Mouse (Mus musculus): Measurements from ENCODE around the gene B4galt7.
"Not testable (repeated sequence)": the region's sequence is repeated elsewhere in the genome, so short reads cannot be mapped to it uniquely, and the experiment has no call there.

The B4galt7 gene

GRCm38 (mm10) chr13:55620275-55620674 is 20.6 kb downstream of the B4galt7 start:
- DNase-seq (ENCODE audit: low read depth, low spot score): no peak
- H3K27me3 ChIP-seq (ENCODE audit: control insufficient read depth, insufficient read depth, low read length, poor library complexity, severe bottlenecking): no peaks in the 10 kb centered on the region
- peaks cover 4% of the 10 kb centered on the region; the same call in 1 of the 2 replicates for H3K36me3 ChIP-seq (ENCODE audit: control insufficient read depth, insufficient read depth, low read length, poor library complexity, severe bottlenecking)

- DNase-seq (ENCODE audit: low read depth, low spot score); H3K27me3 ChIP-seq (ENCODE audit: control insufficient read depth, insufficient read depth, low read length, poor library complexity, severe bottlenecking); H3K36me3 ChIP-seq (ENCODE audit: control insufficient read depth, insufficient read depth, low read length, poor library complexity, severe bottlenecking): not testable (repeated sequence)
These were observed 22.5 kb downstream of the B4galt7 start for GRCm38 (mm10) chr13:55622156-55622648.

GRCm38 (mm10) chr13:55622649-55623541 is 23.2 kb downstream of the B4galt7 start, which contains the start of gene Caml:
TSS of gene Caml (plus strand) at chr13:55623005.
- Histone ChIP-seq H3K36me3 (ENCODE audit: control insufficient read depth, insufficient read depth, low read length, poor library complexity, severe bottlenecking) (peaks cover 4% of the 10 kb centered on the region; the same call in 1 of the 2 replicates), H3K27me3 (ENCODE audit: control insufficient read depth, insufficient read depth, low read length, poor library complexity, severe bottlenecking) (no peaks in the 10 kb centered on the region)
- DNase-seq (ENCODE audit: low read depth, low spot score): peak; percentile 89

DNA sequence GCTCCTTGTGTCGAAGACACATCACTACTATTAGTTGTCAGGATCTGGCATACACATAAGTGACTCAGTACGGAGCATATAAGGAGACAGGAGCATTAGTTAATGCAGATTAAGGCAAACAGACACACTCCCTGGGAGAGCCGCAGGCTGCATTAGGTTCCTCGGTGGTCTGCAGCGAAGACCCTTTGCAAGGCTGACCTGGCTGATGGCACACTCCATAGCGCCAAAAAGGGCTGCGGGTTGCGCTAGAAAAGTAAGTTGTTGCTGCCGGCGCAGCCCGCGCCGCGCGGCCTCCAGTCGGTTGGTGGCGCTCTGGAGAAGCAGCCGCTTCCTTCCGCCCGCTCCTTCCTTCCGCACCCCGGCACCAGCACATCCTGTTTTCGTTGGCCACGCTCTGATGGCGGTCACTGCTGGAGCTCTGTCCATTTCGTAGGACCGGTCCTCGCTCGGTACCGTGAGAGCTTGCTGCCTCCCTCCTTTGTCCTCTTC is 35.0 kb downstream of the B4galt7 start, which contains the start of gene Ddx46:
Gene Ddx46, plus strand, starts transcription at position 389 of the 489 bp plus-strand sequence.
- peaks cover 2% of the 10 kb centered on the region; the same call in 1 of the 2 replicates for H3K36me3 ChIP-seq (ENCODE audit: control insufficient read depth, insufficient read depth, low read length, poor library complexity, severe bottlenecking)
- DNase-seq (ENCODE audit: low read depth, low spot score): peak; percentile 94
- H3K27me3 ChIP-seq (ENCODE audit: control insufficient read depth, insufficient read depth, low read length, poor library complexity, severe bottlenecking): no peaks in the 10 kb centered on the region

GRCm38 (mm10) chr13:55635146-55635571 is 35.5 kb downstream of the B4galt7 start:
- Histone ChIP-seq H3K27me3 (ENCODE audit: control insufficient read depth, insufficient read depth, low read length, poor library complexity, severe bottlenecking) (no peaks in the 10 kb centered on the region), H3K36me3 (ENCODE audit: control insufficient read depth, insufficient read depth, low read length, poor library complexity, severe bottlenecking) (peaks cover 3% of the 10 kb centered on the region; the same call in 1 of the 2 replicates)
- DNase-seq (ENCODE audit: low read depth, low spot score): no peak

- no peak for DNase-seq (ENCODE audit: low read depth, low spot score)
- peaks cover 7% of the 10 kb centered on the region for H3K36me3 ChIP-seq (ENCODE audit: control insufficient read depth, insufficient read depth, low read length, poor library complexity, severe bottlenecking)
- no peaks in the 10 kb centered on the region for H3K27me3 ChIP-seq (ENCODE audit: control insufficient read depth, insufficient read depth, low read length, poor library complexity, severe bottlenecking)
These were observed 36.7 kb downstream of the B4galt7 start for GRCm38 (mm10) chr13:55636185-55636983.

DNA sequence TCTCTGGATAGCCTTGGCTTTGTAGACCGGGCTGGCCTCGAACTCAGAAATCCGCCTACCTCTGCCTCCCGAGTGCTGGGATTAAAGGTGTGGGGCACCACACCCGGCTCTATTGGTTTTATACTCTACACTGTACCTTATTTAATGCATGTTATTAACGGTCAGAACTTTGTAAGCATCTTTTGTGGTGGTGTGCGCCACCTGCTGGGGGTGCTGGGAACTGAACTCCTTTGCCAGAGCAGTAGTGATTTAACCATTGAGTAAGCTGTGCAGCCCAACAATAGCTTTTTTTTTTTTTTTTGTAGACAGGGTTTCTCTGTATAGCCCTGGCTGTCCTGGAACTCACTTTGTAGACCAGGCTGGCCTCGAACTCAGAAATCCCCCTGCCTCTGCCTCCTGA is 40.8 kb downstream of the B4galt7 start:
- not testable (repeated sequence) for H3K36me3 ChIP-seq (ENCODE audit: control insufficient read depth, insufficient read depth, low read length, poor library complexity, severe bottlenecking); H3K27me3 ChIP-seq (ENCODE audit: control insufficient read depth, insufficient read depth, low read length, poor library complexity, severe bottlenecking)
- DNase-seq (ENCODE audit: low read depth, low spot score): peak; percentile 88

GRCm38 (mm10) chr13:55644525-55644924 is 44.8 kb downstream of the B4galt7 start:
- H3K27me3 ChIP-seq (ENCODE audit: control insufficient read depth, insufficient read depth, low read length, poor library complexity, severe bottlenecking): no peaks in the 10 kb centered on the region
- peak; percentile 66 for DNase-seq (ENCODE audit: low read depth, low spot score)
- peaks cover 31% of the 10 kb centered on the region for H3K36me3 ChIP-seq (ENCODE audit: control insufficient read depth, insufficient read depth, low read length, poor library complexity, severe bottlenecking)

- peaks cover 55% of the 10 kb centered on the region for H3K36me3 ChIP-seq (ENCODE audit: control insufficient read depth, insufficient read depth, low read length, poor library complexity, severe bottlenecking)
- H3K27me3 ChIP-seq (ENCODE audit: control insufficient read depth, insufficient read depth, low read length, poor library complexity, severe bottlenecking): no peaks in the 10 kb centered on the region
- DNase-seq (ENCODE audit: low read depth, low spot score): no peak
These were observed 50.4 kb downstream of the B4galt7 start for GRCm38 (mm10) chr13:55650098-55650497.

GRCm38 (mm10) chr13:55650980-55651379 is 51.3 kb downstream of the B4galt7 start:
- Histone ChIP-seq H3K36me3 (ENCODE audit: control insufficient read depth, insufficient read depth, low read length, poor library complexity, severe bottlenecking) (peaks cover 52% of the 10 kb centered on the region), H3K27me3 (ENCODE audit: control insufficient read depth, insufficient read depth, low read length, poor library complexity, severe bottlenecking) (no peaks in the 10 kb centered on the region)
- no peak for DNase-seq (ENCODE audit: low read depth, low spot score)
